Mouse (Mus musculus): ENCODE measurements at regions not wholly inside any gene's neighbourhood (a gene's known extent, or its start where the extent isn't known, plus 50 kb on each side); places are given as distances from the start of the nearest gene placed in this dataset.
A peak's percentile ranks its signal among the peaks of the same experiment; 100 is the strongest.

DNA sequence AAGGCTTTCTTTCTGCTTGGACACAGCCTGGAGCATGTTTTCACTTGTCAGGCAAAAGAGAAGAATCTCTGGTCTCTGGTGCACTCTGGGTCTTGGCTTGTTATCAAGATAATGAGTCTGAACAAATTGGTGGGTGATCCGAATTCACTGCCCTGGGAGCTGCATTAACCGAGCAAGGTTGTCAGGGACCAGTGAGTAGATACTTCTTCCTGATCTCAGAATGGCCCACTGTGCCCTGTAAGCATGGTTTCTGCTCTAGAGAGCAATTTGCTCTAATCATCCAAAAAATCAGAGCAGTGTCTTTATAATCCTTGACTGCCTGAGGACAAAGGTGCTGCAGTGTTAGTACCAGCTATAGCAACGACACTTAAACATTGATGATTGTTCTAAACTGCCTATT, 97.2 kb upstream of the 1500015O10Rik start:
- no peak for DNase-seq (ENCODE audit: low spot score in 2 of 2)

DNA sequence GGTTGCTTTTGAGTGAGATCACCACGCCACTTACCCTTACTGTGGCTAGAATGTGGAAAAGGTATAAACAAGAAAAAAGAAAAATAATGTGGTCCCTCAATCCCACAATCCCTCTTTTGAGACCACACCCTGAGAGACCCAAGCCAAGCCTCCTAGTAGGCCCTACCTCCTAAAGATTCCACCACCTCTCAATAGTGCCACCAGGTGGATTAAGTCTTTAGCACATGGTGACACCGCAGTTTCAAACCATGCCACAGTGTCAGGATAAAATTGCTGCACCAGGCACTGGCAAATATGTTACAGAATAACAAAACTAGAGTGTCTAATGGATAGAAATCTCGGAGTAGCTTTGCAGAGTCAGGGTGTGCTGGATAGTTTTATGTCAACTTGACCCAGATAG, 94.7 kb upstream of the 1500015O10Rik start:
- peak in 1 of 2 experiments; percentile 12 for DNase-seq (ENCODE audit: low spot score in 2 of 2)

DNA sequence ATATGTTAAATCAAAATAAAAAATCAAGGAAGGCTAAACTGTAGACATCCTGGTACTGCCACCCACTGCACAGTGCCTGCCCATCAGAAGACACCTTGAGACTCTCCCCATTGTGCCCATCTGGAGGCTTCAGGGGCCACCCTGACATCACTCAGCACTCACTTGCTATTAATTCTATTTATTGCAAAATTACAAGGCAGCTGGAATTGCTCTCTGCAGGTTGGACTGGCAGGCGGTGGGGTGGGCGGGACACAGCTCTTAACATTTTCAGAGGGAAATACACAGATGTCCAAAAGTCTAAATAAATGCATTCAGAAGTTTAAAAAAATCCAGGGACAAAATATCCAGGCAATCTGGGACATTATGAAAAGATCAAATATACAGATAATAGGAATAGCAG, 92.4 kb upstream of the 1500015O10Rik start:
- DNase-seq (ENCODE audit: low spot score in 2 of 2), result peak in 1 of 2 experiments; percentile 20

DNA sequence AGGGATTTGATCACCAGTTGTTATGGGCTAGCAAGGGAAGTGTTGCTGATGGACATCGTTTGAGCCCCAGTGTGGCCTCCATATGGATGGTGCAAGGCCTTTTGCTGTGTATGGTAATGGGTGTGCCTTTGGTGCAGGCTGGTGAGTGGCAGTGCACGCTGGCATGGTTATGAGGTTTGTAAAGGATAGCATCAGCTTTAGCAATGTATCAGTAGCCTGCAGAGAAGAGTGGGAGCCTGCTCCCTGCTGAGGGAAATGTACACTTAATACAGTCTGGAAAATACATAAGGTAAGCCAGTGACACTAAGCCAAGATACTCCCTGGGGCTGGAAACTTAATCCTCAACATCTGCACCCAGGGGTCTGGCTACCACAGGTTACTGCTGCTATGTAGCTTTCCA, 58.4 kb upstream of the 1500015O10Rik start:
- no peak for DNase-seq (ENCODE audit: low spot score in 2 of 2)
